Mouse (Mus musculus) heart, embryonic 10.5 days (tissue): ENCODE data around the gene Acer1. TPM values are rescaled to one million over a fixed set of nuclear protein-coding genes. Genes with fewer than 3 reads are reported as not detected.

Source experiments
- DNase-seq: peaks from one replicate; pipeline ENCODE4 v3.0.0-alpha.2; 2017; ENCODE audit warnings: low spot score
- H3K27ac ChIP-seq: fragments of 300-500 bp; sonication (generic); 2 replicates; pipeline ENCODE4 v1.5.1; 2016; ENCODE audit warnings: mild to moderate bottlenecking
- H3K27me3 ChIP-seq: fragments of 300-500 bp; sonication (generic); 2 replicates; pipeline ENCODE4 v1.6.1; 2016; ENCODE audit warnings: mild to moderate bottlenecking; ENCODE audit not compliant: poor library complexity, insufficient read depth, severe bottlenecking
- H3K36me3 ChIP-seq: fragments of 300-500 bp; sonication (generic); 2 replicates; pipeline ENCODE4 v1.6.1; 2016; ENCODE audit warnings: mild to moderate bottlenecking, moderate library complexity
- H3K4me1 ChIP-seq: fragments of 300-500 bp; sonication (generic); 2 replicates; pipeline ENCODE4 v1.6.1; 2016; ENCODE audit warnings: mild to moderate bottlenecking
- H3K4me3 ChIP-seq: fragments of 300-500 bp; sonication (generic); 2 replicates; pipeline ENCODE4 v1.5.1; 2016; ENCODE audit warnings: mild to moderate bottlenecking, moderate library complexity
- H3K9me3 ChIP-seq: fragments of 300-500 bp; sonication (generic); 2 replicates; pipeline ENCODE4 v1.6.1; 2016; ENCODE audit warnings: mild to moderate bottlenecking, moderate library complexity
- WGBS: fragments of 180-500 bp; shearing (Covaris S2); methylation state at CpG from one replicate; pipeline ENCODE4 v1.1.7; 2016; 5-methylcytosine and 5-hydroxymethylcytosine counted together
- polyA plus RNA-seq: library from polyadenylated mRNA; unstranded; fragments of >200 nt; fragmentation: Nextera tagmentation; extraction: Ambion mirVana; gene quantifications from 2 replicates; pipeline ENCODE4 v1.2.1, GENCODE M21; 2016

Acer1 gene
- not detected in 2 replicates for polyA plus RNA-seq

- no peak within 1 kb of the TSS for H3K27ac ChIP-seq
- 61% methylated on average over 5 of the region's 5 CpGs for WGBS
- no peaks in the 10 kb centered on the region for H3K36me3 ChIP-seq
- no peak within 1 kb of the TSS for H3K4me3 ChIP-seq
- H3K4me1 ChIP-seq, result no peaks in the 10 kb centered on the region
- H3K9me3 ChIP-seq, result no peaks in the 10 kb centered on the region
- no peaks in the 10 kb centered on the region for H3K27me3 ChIP-seq
- peak; percentile 64 for DNase-seq
Observed at GRCm38 (mm10) chr17:56982013-56982412, at the start of gene Acer1. Gene Acer1, minus strand, starts transcription at chr17:56982126.

- under 1% methylated on average over 97 of the region's 99 CpGs for WGBS
- Histone ChIP-seq H3K36me3 (peaks cover 33% of the 10 kb centered on the region), H3K27ac (peak within 1 kb of the TSS; percentile 98), H3K4me3 (peak within 1 kb of the TSS; percentile 92), H3K9me3 (no peaks in the 10 kb centered on the region), H3K4me1 (peaks cover 18% of the 10 kb centered on the region), H3K27me3 (no peaks in the 10 kb centered on the region)
- no peak for DNase-seq
Observed at GRCm38 (mm10) chr17:57030931-57031660, 49.2 kb upstream of the Acer1 start, which contains the start of gene Khsrp. Gene Khsrp, minus strand, starts transcription at chr17:57031522.

GRCm38 (mm10) chr17:57029691-57030090 lies 47.8 kb upstream of the Acer1 start:
- peak overlapping the region; percentile 98 for H3K27ac ChIP-seq
- H3K36me3 ChIP-seq, result peaks cover 47% of the 10 kb centered on the region
- H3K27me3 ChIP-seq, result no peaks in the 10 kb centered on the region
- peaks cover 18% of the 10 kb centered on the region for H3K4me1 ChIP-seq
- WGBS, result 28% methylated on average over 8 of the region's 8 CpGs
- DNase-seq, result no peak
- H3K4me3 ChIP-seq, result peak overlapping the region; percentile 92
- no peaks in the 10 kb centered on the region for H3K9me3 ChIP-seq

GRCm38 (mm10) chr17:57027471-57027870 lies 45.5 kb upstream of the Acer1 start:
- Histone ChIP-seq H3K27me3 (no peaks in the 10 kb centered on the region), H3K4me1 (peaks cover 15% of the 10 kb centered on the region), H3K9me3 (no peaks in the 10 kb centered on the region), H3K36me3 (peaks cover 69% of the 10 kb centered on the region), H3K27ac (no peak overlapping the region), H3K4me3 (no peak overlapping the region)
- 88% methylated on average over 4 of the region's 4 CpGs for WGBS
- DNase-seq, result no peak

GRCm38 (mm10) chr17:57020960-57021359 lies 39.0 kb upstream of the Acer1 start:
- DNase-seq, result no peak
- H3K9me3 ChIP-seq, result no peaks in the 10 kb centered on the region
- WGBS, result 91% methylated on average over 5 of the region's 5 CpGs
- H3K27me3 ChIP-seq, result no peaks in the 10 kb centered on the region
- no peak overlapping the region for H3K27ac ChIP-seq
- no peaks in the 10 kb centered on the region for H3K4me1 ChIP-seq
- no peak overlapping the region for H3K4me3 ChIP-seq
- peaks cover 70% of the 10 kb centered on the region for H3K36me3 ChIP-seq

GRCm38 (mm10) chr17:57019693-57020092 lies 37.8 kb upstream of the Acer1 start:
- Histone ChIP-seq H3K9me3 (no peaks in the 10 kb centered on the region), H3K4me3 (no peak overlapping the region), H3K36me3 (peaks cover 57% of the 10 kb centered on the region), H3K27me3 (no peaks in the 10 kb centered on the region), H3K27ac (no peak overlapping the region), H3K4me1 (no peaks in the 10 kb centered on the region)
- no peak for DNase-seq
- 75% methylated on average over 2 of the region's 2 CpGs for WGBS

GRCm38 (mm10) chr17:57012245-57012795 lies 30.4 kb upstream of the Acer1 start:
- H3K27ac ChIP-seq, result peak overlapping the region; percentile 94; the same call in 1 of the 2 replicates
- DNase-seq, result no peak
- WGBS, result 75% methylated on average over 13 of the region's 13 CpGs

GRCm38 (mm10) chr17:57011236-57012141 lies 29.6 kb upstream of the Acer1 start, which contains the start of the genes Gtf2f1 and Gm17949:
Gene Gtf2f1, minus strand, starts transcription at chr17:57011288.
Gene Gm17949, plus strand, starts transcription at chr17:57011469.
- Histone ChIP-seq H3K9me3 (no peaks in the 10 kb centered on the region), H3K4me3 (peak within 1 kb of the TSS; percentile 88), H3K36me3 (peaks cover 30% of the 10 kb centered on the region), H3K27ac (peak within 1 kb of the TSS; percentile 94), H3K27me3 (no peaks in the 10 kb centered on the region), H3K4me1 (peaks cover 20% of the 10 kb centered on the region)
- DNase-seq, result peak; percentile 99
- 1% methylated on average over 51 of the region's 51 CpGs for WGBS

More at GRCm38 (mm10) chr17:57012245-57012795, 30.4 kb upstream of the Acer1 start:
- Histone ChIP-seq H3K4me1 (peaks cover 20% of the 10 kb centered on the region), H3K36me3 (peaks cover 21% of the 10 kb centered on the region), H3K9me3 (no peaks in the 10 kb centered on the region), H3K27me3 (no peaks in the 10 kb centered on the region), H3K4me3 (peak overlapping the region; percentile 88)

GRCm38 (mm10) chr17:57010911-57011235 lies 28.9 kb upstream of the Acer1 start:
- Histone ChIP-seq H3K27ac (peak overlapping the region; percentile 90), H3K36me3 (peaks cover 36% of the 10 kb centered on the region), H3K4me1 (peaks cover 20% of the 10 kb centered on the region), H3K4me3 (peak overlapping the region; percentile 88), H3K9me3 (no peaks in the 10 kb centered on the region), H3K27me3 (no peaks in the 10 kb centered on the region)
- 0% methylated on average over 19 of the region's 19 CpGs for WGBS
- DNase-seq, result no peak

- H3K27ac ChIP-seq, result no peak overlapping the region
- H3K4me3 ChIP-seq, result no peak overlapping the region
- WGBS, result 88% methylated on average over 13 of the region's 13 CpGs
Observed at GRCm38 (mm10) chr17:57007137-57007905, 25.4 kb upstream of the Acer1 start.

GRCm38 (mm10) chr17:57003994-57004393 lies 22.1 kb upstream of the Acer1 start:
- 70% methylated on average over 7 of the region's 7 CpGs for WGBS
- Histone ChIP-seq H3K27me3 (no peaks in the 10 kb centered on the region), H3K27ac (no peak overlapping the region), H3K36me3 (peaks cover 78% of the 10 kb centered on the region), H3K4me1 (peaks cover 34% of the 10 kb centered on the region), H3K4me3 (no peak overlapping the region), H3K9me3 (no peaks in the 10 kb centered on the region)
- peak; percentile 86 for DNase-seq

More at GRCm38 (mm10) chr17:57007137-57007905, 25.4 kb upstream of the Acer1 start:
- no peaks in the 10 kb centered on the region for H3K27me3 ChIP-seq
- peaks cover 71% of the 10 kb centered on the region for H3K36me3 ChIP-seq
- peaks cover 30% of the 10 kb centered on the region for H3K4me1 ChIP-seq
- H3K9me3 ChIP-seq, result no peaks in the 10 kb centered on the region
- no peak for DNase-seq

- Histone ChIP-seq H3K36me3 (peaks cover 60% of the 10 kb centered on the region), H3K4me3 (no peak overlapping the region), H3K9me3 (no peaks in the 10 kb centered on the region), H3K27me3 (no peaks in the 10 kb centered on the region), H3K27ac (peak overlapping the region; percentile 36; the same call in 1 of the 2 replicates), H3K4me1 (peaks cover 49% of the 10 kb centered on the region)
- WGBS, result 23% methylated on average over 8 of the region's 8 CpGs
- no peak for DNase-seq
Observed at GRCm38 (mm10) chr17:57001228-57001627, 19.3 kb upstream of the Acer1 start.
